Mouse (Mus musculus): ENCODE data around the gene Sec14l3. TPM values are rescaled to one million over a fixed set of nuclear protein-coding genes. Genes with fewer than 3 reads are reported as not detected.

The Sec14l3 gene
- polyA plus RNA-seq, 1 experiment from 2014 or later, result 0.38 TPM

- Histone ChIP-seq H3K4me3 (replicated peaks; ENCODE audit: low read depth, low read length) (no peak overlapping the region), H3K9me3 (ENCODE audit: control insufficient read depth, low read length) (no peaks in the 10 kb centered on the region), H3K4me1 (ENCODE audit: control insufficient read depth, insufficient read depth, low read length) (peaks cover 10% of the 10 kb centered on the region), H3K9ac (replicated peaks; ENCODE audit: low read length) (no peak overlapping the region), H3K27ac (replicated peaks; ENCODE audit: low read depth, low read length) (no peak overlapping the region), H3K4me2 (ENCODE audit: low read length) (no peak overlapping the region), H3K36me3 (ENCODE audit: control insufficient read depth, insufficient read depth, low read length) (peaks cover 2% of the 10 kb centered on the region; the same call in 1 of the 2 replicates), H3K27me3 (ENCODE audit: control insufficient read depth, insufficient read depth, low read length) (no peaks in the 10 kb centered on the region; the same call in 1 of the 2 replicates)
- DNase-seq (no peak), ATAC-seq (ENCODE audit: low FRiP score, low TSS enrichment) (no peak)
- WGBS, result 88% methylated on average over 4 of the region's 4 CpGs
Measured at GRCm38 (mm10) chr11:4115407-4115806, 50.8 kb downstream of the Sec14l3 start.

GRCm38 (mm10) chr11:4116458-4117141 lies 52.0 kb downstream of the Sec14l3 start:
- H3K27ac ChIP-seq (replicated peaks; ENCODE audit: low read depth, low read length), result no peak overlapping the region

GRCm38 (mm10) chr11:4117372-4118071 lies 52.9 kb downstream of the Sec14l3 start:
- H3K4me2 ChIP-seq (ENCODE audit: low read length), result peak overlapping the region; percentile 91
- no peaks in the 10 kb centered on the region for H3K9me3 ChIP-seq (ENCODE audit: control insufficient read depth, low read length)
- peak overlapping the region; percentile 64; the same call in 1 of the 2 replicates for H3K9ac ChIP-seq (replicated peaks; ENCODE audit: low read length)
- ATAC-seq (ENCODE audit: low FRiP score, low TSS enrichment) (no peak), DNase-seq (peak; percentile 45)
- H3K4me3 ChIP-seq (replicated peaks; ENCODE audit: low read depth, low read length), result peak overlapping the region; percentile 59
- H3K4me1 ChIP-seq (ENCODE audit: control insufficient read depth, insufficient read depth, low read length), result peaks cover 10% of the 10 kb centered on the region
- no peaks in the 10 kb centered on the region; the same call in 1 of the 2 replicates for H3K27me3 ChIP-seq (ENCODE audit: control insufficient read depth, insufficient read depth, low read length)
- WGBS, result 24% methylated on average over 3 of the region's 3 CpGs
- no peaks in the 10 kb centered on the region for H3K36me3 ChIP-seq (ENCODE audit: control insufficient read depth, insufficient read depth, low read length)
- H3K27ac ChIP-seq (replicated peaks; ENCODE audit: low read depth, low read length), result no peak overlapping the region

More at GRCm38 (mm10) chr11:4116458-4117141, 52.0 kb downstream of the Sec14l3 start:
- 61% methylated on average over 11 of the region's 11 CpGs for WGBS
- DNase-seq (no peak), ATAC-seq (ENCODE audit: low FRiP score, low TSS enrichment) (no peak)
- Histone ChIP-seq H3K4me2 (ENCODE audit: low read length) (no peak overlapping the region; the same call in 1 of the 2 replicates), H3K4me3 (replicated peaks; ENCODE audit: low read depth, low read length) (no peak overlapping the region), H3K9ac (replicated peaks; ENCODE audit: low read length) (no peak overlapping the region), H3K9me3 (ENCODE audit: control insufficient read depth, low read length) (no peaks in the 10 kb centered on the region), H3K4me1 (ENCODE audit: control insufficient read depth, insufficient read depth, low read length) (peaks cover 10% of the 10 kb centered on the region), H3K36me3 (ENCODE audit: control insufficient read depth, insufficient read depth, low read length) (no peaks in the 10 kb centered on the region), H3K27me3 (ENCODE audit: control insufficient read depth, insufficient read depth, low read length) (no peaks in the 10 kb centered on the region; the same call in 1 of the 2 replicates)

- Histone ChIP-seq H3K9me3 (ENCODE audit: control insufficient read depth, low read length) (no peaks in the 10 kb centered on the region), H3K27me3 (ENCODE audit: control insufficient read depth, insufficient read depth, low read length) (no peaks in the 10 kb centered on the region; the same call in 1 of the 2 replicates), H3K4me2 (ENCODE audit: low read length) (peak overlapping the region; percentile 91), H3K4me1 (ENCODE audit: control insufficient read depth, insufficient read depth, low read length) (peaks cover 10% of the 10 kb centered on the region), H3K4me3 (replicated peaks; ENCODE audit: low read depth, low read length) (peak overlapping the region; percentile 59), H3K27ac (replicated peaks; ENCODE audit: low read depth, low read length) (no peak overlapping the region; the same call in 1 of the 2 replicates), H3K36me3 (ENCODE audit: control insufficient read depth, insufficient read depth, low read length) (no peaks in the 10 kb centered on the region), H3K9ac (replicated peaks; ENCODE audit: low read length) (peak overlapping the region; percentile 64)
- peak; percentile 87 for DNase-seq
- WGBS, result 3% methylated on average over 41 of the region's 41 CpGs
- peak; percentile 65 for ATAC-seq (ENCODE audit: low FRiP score, low TSS enrichment)
Measured at GRCm38 (mm10) chr11:4118081-4118921, 53.7 kb downstream of the Sec14l3 start.

- no peak overlapping the region for H3K9ac ChIP-seq (replicated peaks; ENCODE audit: low read length)
- H3K27me3 ChIP-seq (ENCODE audit: control insufficient read depth, insufficient read depth, low read length), result no peaks in the 10 kb centered on the region; the same call in 1 of the 2 replicates
- H3K4me3 ChIP-seq (replicated peaks; ENCODE audit: low read depth, low read length), result no peak overlapping the region
- DNase-seq, result no peak
- 80% methylated on average over 5 of the region's 5 CpGs for WGBS
- H3K9me3 ChIP-seq (ENCODE audit: control insufficient read depth, low read length), result peaks cover 2% of the 10 kb centered on the region; the same call in 1 of the 2 replicates
- H3K27ac ChIP-seq (replicated peaks; ENCODE audit: low read depth, low read length), result no peak overlapping the region
- ATAC-seq (ENCODE audit: low FRiP score, low TSS enrichment), result no peak
- no peaks in the 10 kb centered on the region for H3K36me3 ChIP-seq (ENCODE audit: control insufficient read depth, insufficient read depth, low read length)
- no peak overlapping the region for H3K4me2 ChIP-seq (ENCODE audit: low read length)
- H3K4me1 ChIP-seq (ENCODE audit: control insufficient read depth, insufficient read depth, low read length), result peaks cover 10% of the 10 kb centered on the region
Measured at GRCm38 (mm10) chr11:4119635-4120034, 55.0 kb downstream of the Sec14l3 start.

GRCm38 (mm10) chr11:4121691-4122090 lies 57.0 kb downstream of the Sec14l3 start:
- Histone ChIP-seq H3K4me3 (replicated peaks; ENCODE audit: low read depth, low read length) (no peak overlapping the region), H3K36me3 (ENCODE audit: control insufficient read depth, insufficient read depth, low read length) (no peaks in the 10 kb centered on the region), H3K9me3 (ENCODE audit: control insufficient read depth, low read length) (peaks cover 4% of the 10 kb centered on the region; the same call in 1 of the 2 replicates), H3K4me2 (ENCODE audit: low read length) (no peak overlapping the region), H3K27ac (replicated peaks; ENCODE audit: low read depth, low read length) (no peak overlapping the region), H3K27me3 (ENCODE audit: control insufficient read depth, insufficient read depth, low read length) (no peaks in the 10 kb centered on the region; the same call in 1 of the 2 replicates), H3K9ac (replicated peaks; ENCODE audit: low read length) (no peak overlapping the region), H3K4me1 (ENCODE audit: control insufficient read depth, insufficient read depth, low read length) (peaks cover 10% of the 10 kb centered on the region)
- no peak for DNase-seq
- WGBS, result 82% methylated on average over 3 of the region's 3 CpGs
- ATAC-seq (ENCODE audit: low FRiP score, low TSS enrichment), result no peak

GRCm38 (mm10) chr11:4122226-4122625 lies 57.6 kb downstream of the Sec14l3 start:
- no peak overlapping the region for H3K4me2 ChIP-seq (ENCODE audit: low read length)
- no peaks in the 10 kb centered on the region for H3K27me3 ChIP-seq (ENCODE audit: control insufficient read depth, insufficient read depth, low read length)
- no peak for ATAC-seq (ENCODE audit: low FRiP score, low TSS enrichment)
- H3K9me3 ChIP-seq (ENCODE audit: control insufficient read depth, low read length), result peaks cover 4% of the 10 kb centered on the region; the same call in 1 of the 2 replicates
- no peak overlapping the region for H3K9ac ChIP-seq (replicated peaks; ENCODE audit: low read length)
- no peak overlapping the region for H3K27ac ChIP-seq (replicated peaks; ENCODE audit: low read depth, low read length)
- WGBS, result 88% methylated on average over 5 of the region's 5 CpGs
- H3K4me1 ChIP-seq (ENCODE audit: control insufficient read depth, insufficient read depth, low read length), result peaks cover 10% of the 10 kb centered on the region
- H3K4me3 ChIP-seq (replicated peaks; ENCODE audit: low read depth, low read length), result no peak overlapping the region
- no peak for DNase-seq
- no peaks in the 10 kb centered on the region for H3K36me3 ChIP-seq (ENCODE audit: control insufficient read depth, insufficient read depth, low read length)
